Mouse (Mus musculus) brown adipose tissue, adult 24 weeks (tissue): ENCODE data around the gene Adam8. TPM values are rescaled to one million over a fixed set of nuclear protein-coding genes. Genes with fewer than 3 reads are reported as not detected.
A peak's percentile ranks its signal among the peaks of the same experiment; 100 is the strongest.

Experiments used
- H3K27ac ChIP-seq: fragments of 200-500 bp; replicated peaks from 2 replicates; pipeline ENCODE4 v1.5.1; 2012; ENCODE audit warnings: low read depth, mild to moderate bottlenecking, low read length
- H3K4me1 ChIP-seq: fragments of 200-500 bp; 2 replicates; pipeline ENCODE4 v1.6.1; 2012; ENCODE audit warnings: low read length, mixed read lengths; ENCODE audit not compliant: control insufficient read depth, insufficient read depth, insufficient read length
- H3K4me3 ChIP-seq: fragments of 200-500 bp; 2 replicates; pipeline ENCODE4 v1.5.1; 2012; ENCODE audit warnings: low read depth, mild to moderate bottlenecking, low read length, moderate library complexity; ENCODE audit not compliant: insufficient read depth
- polyA plus RNA-seq: library from polyadenylated mRNA; stranded (reverse); fragments of >200 nt; gene quantifications from 2 replicates; pipeline ENCODE4 v1.2.4, GENCODE M21; 2012; ENCODE audit not compliant: missing spikeins, insufficient read depth, insufficient read length

Adam8 gene
- polyA plus RNA-seq, 1 experiment: 3.0 TPM

- no peak overlapping the region for H3K4me3 ChIP-seq
- H3K4me1 ChIP-seq: no peaks in the 10 kb centered on the region
- no peak overlapping the region for H3K27ac ChIP-seq
Measured at GRCm38 (mm10) chr7:139994202-139994601, 1.8 kb upstream of the Adam8 start.

GRCm38 (mm10) chr7:139993532-139993931 lies 1.2 kb upstream of the Adam8 start:
- Histone ChIP-seq H3K4me3 (no peak overlapping the region), H3K27ac (no peak overlapping the region), H3K4me1 (no peaks in the 10 kb centered on the region)

- H3K4me3 ChIP-seq: 0 out of 2 replicates have a peak overlapping the region, but pooled peaks have one; percentile 17
- H3K4me1 ChIP-seq: no peaks in the 10 kb centered on the region
- H3K27ac ChIP-seq: no peak overlapping the region
Measured at GRCm38 (mm10) chr7:139990864-139991394, 1.4 kb downstream of the Adam8 start.

GRCm38 (mm10) chr7:139988272-139988671 lies 4.1 kb downstream of the Adam8 start:
- Histone ChIP-seq H3K4me3 (no peak overlapping the region), H3K4me1 (no peaks in the 10 kb centered on the region), H3K27ac (no peak overlapping the region)

- Histone ChIP-seq H3K27ac (no peak overlapping the region), H3K4me1 (no peaks in the 10 kb centered on the region), H3K4me3 (no peak overlapping the region)
Measured at GRCm38 (mm10) chr7:139984505-139984904, 7.9 kb downstream of the Adam8 start.

GRCm38 (mm10) chr7:139982058-139982457 lies 10.3 kb downstream of the Adam8 start:
- Histone ChIP-seq H3K4me3 (no peak overlapping the region), H3K27ac (no peak overlapping the region), H3K4me1 (peaks cover 5% of the 10 kb centered on the region)

GRCm38 (mm10) chr7:139980778-139981177 lies 11.6 kb downstream of the Adam8 start:
- Histone ChIP-seq H3K4me1 (peaks cover 5% of the 10 kb centered on the region), H3K27ac (no peak overlapping the region), H3K4me3 (no peak overlapping the region)

GRCm38 (mm10) chr7:139979011-139979719 lies 13.2 kb downstream of the Adam8 start:
- peak overlapping the region; percentile 52; the same call in 1 of the 2 replicates for H3K4me3 ChIP-seq
- peaks cover 5% of the 10 kb centered on the region for H3K4me1 ChIP-seq
- no peak overlapping the region; the same call in 1 of the 2 replicates for H3K27ac ChIP-seq

- Histone ChIP-seq H3K27ac (no peak within 1 kb of the TSS; the same call in 1 of the 2 replicates), H3K4me3 (peak within 1 kb of the TSS; percentile 52), H3K4me1 (peaks cover 5% of the 10 kb centered on the region)
Measured at GRCm38 (mm10) chr7:139978278-139978892, 14.0 kb downstream of the Adam8 start, which contains the start of gene 6430531B16Rik. 6430531B16Rik (minus strand) TSS chr7:139978755.

- peaks cover 5% of the 10 kb centered on the region for H3K4me1 ChIP-seq
- H3K27ac ChIP-seq: no peak overlapping the region
- H3K4me3 ChIP-seq: no peak overlapping the region
Measured at GRCm38 (mm10) chr7:139975471-139975870, 16.9 kb downstream of the Adam8 start.

GRCm38 (mm10) chr7:139974307-139974706 lies 18.1 kb downstream of the Adam8 start:
- Histone ChIP-seq H3K4me3 (no peak overlapping the region), H3K4me1 (peaks cover 5% of the 10 kb centered on the region), H3K27ac (peak overlapping the region; percentile 59)

- no peak overlapping the region for H3K4me3 ChIP-seq
- no peaks in the 10 kb centered on the region for H3K4me1 ChIP-seq
- no peak overlapping the region for H3K27ac ChIP-seq
Measured at GRCm38 (mm10) chr7:139972923-139973331, 19.4 kb downstream of the Adam8 start.

GRCm38 (mm10) chr7:139971436-139971835 lies 20.9 kb downstream of the Adam8 start:
- no peaks in the 10 kb centered on the region for H3K4me1 ChIP-seq
- H3K27ac ChIP-seq: 0 out of 2 replicates have a peak overlapping the region, but pooled peaks have one; percentile 21
- H3K4me3 ChIP-seq: no peak overlapping the region

GRCm38 (mm10) chr7:139970979-139971378 lies 21.4 kb downstream of the Adam8 start:
- Histone ChIP-seq H3K4me3 (no peak overlapping the region), H3K27ac (no peak overlapping the region), H3K4me1 (no peaks in the 10 kb centered on the region)

- Histone ChIP-seq H3K27ac (no peak overlapping the region), H3K4me1 (no peaks in the 10 kb centered on the region), H3K4me3 (no peak overlapping the region)
Measured at GRCm38 (mm10) chr7:139970216-139970919, 22.0 kb downstream of the Adam8 start.
